22 mouse cellular contexts compared by ENCODE assay signal in genomic region chr2:104167765-104168164, GRCm38 (mm10). TPM values are rescaled to one million over a fixed set of nuclear protein-coding genes. Genes with fewer than 3 reads are reported as not detected.
DNase-seq lines count a peak whose midpoint lies in the region; ATAC-seq lines count a peak whose summit lies in the region.
"Had no signal": no experiment of that assay in that cellular context is flagged by ENCODE, and none has a peak within 500 bp of the region (broad histone marks: within the 10 kb centered on the region; RNA-seq: fewer than 3 reads in every experiment).

No protein-coding gene starts in this region.

- no peak for DNase-seq in midbrain, embryonic 14.5 days
- no peak for DNase-seq in kidney, postnatal 36 days
- DNase-seq in urinary bladder, adult 2 months (ENCODE audit: low spot score) = no peak
- DNase-seq in kidney, postnatal 4 days = no peak
- DNase-seq: cerebellum, adult 2 months; cerebellum, postnatal 36 days; gastrocnemius, adult 2 months; heart, adult 18-20 months; heart, postnatal 36 days; left cerebral cortex, postnatal 4 days; liver; right cerebral cortex, postnatal 14 days; spleen, adult 18-20 months; thymus, adult 18-20 months had no signal

- H3K9me3 ChIP-seq in forebrain, embryonic 13.5 days (replicated peaks) = no peaks in the 10 kb centered on the region; the same call in 1 of the 2 replicates
- no peaks in the 10 kb centered on the region for H3K9me3 ChIP-seq in forebrain, embryonic 16.5 days (ENCODE audit: control insufficient read depth, low read length)
- no peaks in the 10 kb centered on the region for H3K9me3 ChIP-seq in hindbrain, embryonic 15.5 days
- no peaks in the 10 kb centered on the region for H3K9me3 ChIP-seq in midbrain, embryonic 14.5 days (ENCODE audit: control insufficient read depth, low read length)
- H3K9me3 ChIP-seq: heart, embryonic 13.5 days; intestine, embryonic 15.5 days had no signal

- peaks cover 5% of the 10 kb centered on the region; the same call in 1 of the 2 replicates for H3K36me3 ChIP-seq in forebrain, embryonic 13.5 days (ENCODE audit: poor library complexity, severe bottlenecking)
- H3K36me3 ChIP-seq in forebrain, embryonic 16.5 days (ENCODE audit: control insufficient read depth, insufficient read depth) = no peaks in the 10 kb centered on the region
- H3K36me3 ChIP-seq in hindbrain, embryonic 15.5 days = peaks cover 9% of the 10 kb centered on the region
- H3K36me3 ChIP-seq in midbrain, embryonic 14.5 days (ENCODE audit: control insufficient read depth, insufficient read depth, low read length) = no peaks in the 10 kb centered on the region
- H3K36me3 ChIP-seq: heart, embryonic 13.5 days; intestine, embryonic 15.5 days had no signal

- peaks cover 20% of the 10 kb centered on the region for H3K4me1 ChIP-seq in forebrain, embryonic 13.5 days
- peaks cover 10% of the 10 kb centered on the region for H3K4me1 ChIP-seq in forebrain, embryonic 16.5 days (replicated peaks; ENCODE audit: control insufficient read depth, insufficient read depth, low read length)
- 0 out of 2 replicates have a peak, but pooled peaks cover 4% of the 10 kb centered on the region for H3K4me1 ChIP-seq in hindbrain, embryonic 15.5 days (replicated peaks)
- 0 out of 2 replicates have a peak, but pooled peaks cover 10% of the 10 kb centered on the region for H3K4me1 ChIP-seq in midbrain, embryonic 14.5 days (ENCODE audit: control insufficient read depth, insufficient read depth, low read length)
- H3K4me1 ChIP-seq: heart, embryonic 13.5 days; intestine, embryonic 15.5 days had no signal

- H3K27ac ChIP-seq in forebrain, embryonic 13.5 days = no peak overlapping the region
- no peak overlapping the region for H3K27ac ChIP-seq in forebrain, embryonic 16.5 days (ENCODE audit: low read length)
- 0 out of 2 replicates have a peak overlapping the region, but pooled peaks have one; percentile 9 for H3K27ac ChIP-seq in hindbrain, embryonic 15.5 days (replicated peaks)
- peak overlapping the region; percentile 56; the same call in 1 of the 2 replicates for H3K27ac ChIP-seq in midbrain, embryonic 14.5 days (replicated peaks; ENCODE audit: low read depth, low read length)
- H3K27ac ChIP-seq: gastrocnemius, adult 2 months; heart, embryonic 13.5 days; intestine, embryonic 15.5 days; kidney, postnatal 0 days; layer of hippocampus, adult 2 months had no signal

- WGBS in forebrain, embryonic 13.5 days = 90% methylated on average over 23 of the region's 23 CpGs
- WGBS in forebrain, embryonic 16.5 days = 89% methylated on average over 23 of the region's 23 CpGs
- 90% methylated on average over 23 of the region's 23 CpGs for WGBS in hindbrain, embryonic 15.5 days
- WGBS in midbrain, embryonic 14.5 days = 89% methylated on average over 23 of the region's 23 CpGs

- H3K9ac ChIP-seq in forebrain, embryonic 13.5 days = no peak overlapping the region
- H3K9ac ChIP-seq in forebrain, embryonic 16.5 days (replicated peaks; ENCODE audit: low read depth, low read length) = no peak overlapping the region
- no peak overlapping the region for H3K9ac ChIP-seq in hindbrain, embryonic 15.5 days
- H3K9ac ChIP-seq in midbrain, embryonic 14.5 days (replicated peaks; ENCODE audit: low read length) = no peak overlapping the region
- H3K9ac ChIP-seq: heart, embryonic 13.5 days; intestine, embryonic 15.5 days had no signal

- no peak overlapping the region for H3K4me3 ChIP-seq in forebrain, embryonic 13.5 days
- no peak overlapping the region for H3K4me3 ChIP-seq in forebrain, embryonic 16.5 days (replicated peaks; ENCODE audit: low read length)
- H3K4me3 ChIP-seq in hindbrain, embryonic 15.5 days = no peak overlapping the region
- H3K4me3 ChIP-seq in midbrain, embryonic 14.5 days (replicated peaks; ENCODE audit: low read depth, low read length) = no peak overlapping the region
- H3K4me3 ChIP-seq: gastrocnemius, adult 2 months; heart, embryonic 13.5 days; intestine, embryonic 15.5 days; layer of hippocampus, adult 2 months had no signal

- H3K27me3 ChIP-seq in forebrain, embryonic 13.5 days = no peaks in the 10 kb centered on the region
- H3K27me3 ChIP-seq in forebrain, embryonic 16.5 days (replicated peaks; ENCODE audit: control insufficient read depth, insufficient read depth, low read length) = no peaks in the 10 kb centered on the region
- H3K27me3 ChIP-seq in hindbrain, embryonic 15.5 days = no peaks in the 10 kb centered on the region
- no peaks in the 10 kb centered on the region for H3K27me3 ChIP-seq in midbrain, embryonic 14.5 days (ENCODE audit: control insufficient read depth, insufficient read depth, low read length)
- H3K27me3 ChIP-seq: heart, embryonic 13.5 days; intestine, embryonic 15.5 days had no signal

- 0 out of 2 replicates have a peak, but pooled peaks have one; percentile 30 for ATAC-seq in forebrain, embryonic 13.5 days
- ATAC-seq in forebrain, embryonic 16.5 days = peak; percentile 7; the same call in 1 of the 2 replicates
- 0 out of 2 replicates have a peak, but pooled peaks have one; percentile 28 for ATAC-seq in hindbrain, embryonic 15.5 days (ENCODE audit: low FRiP score, low read depth)
- ATAC-seq in midbrain, embryonic 14.5 days (ENCODE audit: low FRiP score, low TSS enrichment) = 0 out of 2 replicates have a peak, but pooled peaks have one; percentile 18
- ATAC-seq: intestine, embryonic 15.5 days; lung, postnatal 0 days had no signal

- H3K4me2 ChIP-seq in forebrain, embryonic 13.5 days = no peak overlapping the region
- H3K4me2 ChIP-seq in forebrain, embryonic 16.5 days (ENCODE audit: low read length) = no peak overlapping the region
- no peak overlapping the region for H3K4me2 ChIP-seq in hindbrain, embryonic 15.5 days
- H3K4me2 ChIP-seq in midbrain, embryonic 14.5 days (ENCODE audit: low read length) = peak overlapping the region; percentile 29
- H3K4me2 ChIP-seq: heart, embryonic 13.5 days; intestine, embryonic 15.5 days had no signal

RNA-seq across cellular contexts. Expression of gene A930018P22Rik, which starts 45.2 kb away (rescaled TPM):
- polyA plus RNA-seq in forebrain, embryonic 13.5 days (2015; fragmentation: Nextera tagmentation; extraction: Ambion mirVana) = not detected in 2 replicates
- not detected in 2 replicates for polyA plus RNA-seq in forebrain, embryonic 16.5 days (2015; fragmentation: Nextera tagmentation; extraction: Ambion mirVana)
- not detected in 2 replicates for polyA plus RNA-seq in hindbrain, embryonic 15.5 days (2015; fragmentation: Nextera tagmentation; extraction: Ambion mirVana)
- polyA plus RNA-seq in midbrain, embryonic 14.5 days (2014; fragmentation: Nextera tagmentation; extraction: Ambion mirVana) = not detected in 2 replicates
- 0.09 and 0.12 TPM in 2 replicates for polyA plus RNA-seq in urinary bladder, adult 2 months (2012; rRNA removed)

Comparison
In these comparisons a context has a peak if more than half of its experiments do, and no peak if none do; other contexts are left out.
1. H3K27ac ChIP-seq: peak in hindbrain, embryonic 15.5 days (single experiment) and midbrain, embryonic 14.5 days (single experiment); none in forebrain, embryonic 13.5 days (single experiment) and forebrain, embryonic 16.5 days (single experiment).
2. Peak in every context shown above with its lines, with median percentiles within 50 percentile points of each other: ATAC-seq.